Mouse (Mus musculus) stomach, postnatal 0 days (tissue): ENCODE measurements at regions not wholly inside any gene's neighbourhood (a gene's known extent, or its start where the extent isn't known, plus 50 kb on each side); places are given as distances from the start of the nearest gene placed in this dataset.

Experiments used
- CTCF ChIP-seq: IDR thresholded peaks from 2 replicates; pipeline ENCODE4 v1.5.1; 2016; ENCODE audit warnings: antibody characterized with exemption, low read depth, mild to moderate bottlenecking, moderate library complexity
- EP300 ChIP-seq: optimal IDR thresholded peaks from 2 replicates; pipeline ENCODE3; 2016; ENCODE audit warnings: antibody characterized with exemption

- TF ChIP-seq CTCF (no peak), EP300 (no peak)
Measured at GRCm38 (mm10) chr3:15156681-15157080, 175.4 kb downstream of the Gm9733 start.
